Mouse (Mus musculus) cerebral cortex, adult 2 months (tissue): ENCODE measurements around the gene Dlgap3.

Source experiments
- WGBS: fragments of 180-500 bp; shearing (Covaris S2); methylation state at CpG from one replicate; pipeline ENCODE4 v1.1.7; 2018; 5-methylcytosine and 5-hydroxymethylcytosine counted together

Gene Dlgap3

GRCm38 (mm10) chr4:127215799-127216198, 46.8 kb downstream of the Dlgap3 start:
- WGBS, result 49% methylated on average over 5 of the region's 9 CpGs

DNA sequence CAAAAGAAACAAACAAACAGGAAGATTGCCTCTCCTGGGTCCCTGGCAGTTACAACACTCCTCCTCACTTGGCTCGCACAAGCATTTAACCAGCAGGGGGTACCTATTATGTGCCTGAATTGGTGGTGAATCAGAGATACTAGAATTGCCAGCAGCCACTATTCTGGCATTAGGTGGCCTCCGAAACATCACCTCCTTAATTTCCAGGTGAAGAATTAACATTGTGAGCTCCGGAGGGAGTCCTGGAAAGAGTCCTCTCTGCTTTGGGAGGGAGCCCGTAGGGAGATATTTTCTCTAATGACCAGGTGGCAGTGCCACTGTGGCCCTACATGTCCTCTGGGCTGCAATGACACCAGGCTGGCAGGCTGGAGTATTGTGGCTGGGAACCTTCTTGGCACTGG, 47.2 kb downstream of the Dlgap3 start:
- 65% methylated on average over 4 of the region's 4 CpGs for WGBS

DNA sequence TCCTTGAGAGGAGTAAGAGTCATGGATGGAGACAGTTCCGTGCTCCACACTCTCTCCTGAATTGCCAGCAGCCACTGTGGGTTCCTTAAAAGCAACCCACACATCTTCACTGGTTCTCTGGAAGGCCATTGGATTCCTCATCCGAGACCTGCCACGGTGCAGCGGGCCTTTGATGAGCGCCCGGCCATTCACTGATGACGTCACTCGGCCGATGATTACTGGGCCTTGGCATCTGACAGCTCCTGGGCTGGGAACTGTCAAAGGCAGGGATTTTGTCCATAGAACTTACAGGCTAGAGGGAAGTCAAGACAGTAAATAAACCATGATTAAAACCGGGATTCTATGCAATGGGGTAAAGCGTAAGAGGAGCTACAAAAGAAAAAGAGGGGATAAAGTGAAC, 48.0 kb downstream of the Dlgap3 start:
- WGBS, result 49% methylated on average over 11 of the region's 11 CpGs

GRCm38 (mm10) chr4:127223291-127223690, 54.3 kb downstream of the Dlgap3 start:
- 47% methylated on average over 10 of the region's 10 CpGs for WGBS

GRCm38 (mm10) chr4:127223755-127224154, 54.8 kb downstream of the Dlgap3 start:
- 55% methylated on average over 4 of the region's 4 CpGs for WGBS

DNA sequence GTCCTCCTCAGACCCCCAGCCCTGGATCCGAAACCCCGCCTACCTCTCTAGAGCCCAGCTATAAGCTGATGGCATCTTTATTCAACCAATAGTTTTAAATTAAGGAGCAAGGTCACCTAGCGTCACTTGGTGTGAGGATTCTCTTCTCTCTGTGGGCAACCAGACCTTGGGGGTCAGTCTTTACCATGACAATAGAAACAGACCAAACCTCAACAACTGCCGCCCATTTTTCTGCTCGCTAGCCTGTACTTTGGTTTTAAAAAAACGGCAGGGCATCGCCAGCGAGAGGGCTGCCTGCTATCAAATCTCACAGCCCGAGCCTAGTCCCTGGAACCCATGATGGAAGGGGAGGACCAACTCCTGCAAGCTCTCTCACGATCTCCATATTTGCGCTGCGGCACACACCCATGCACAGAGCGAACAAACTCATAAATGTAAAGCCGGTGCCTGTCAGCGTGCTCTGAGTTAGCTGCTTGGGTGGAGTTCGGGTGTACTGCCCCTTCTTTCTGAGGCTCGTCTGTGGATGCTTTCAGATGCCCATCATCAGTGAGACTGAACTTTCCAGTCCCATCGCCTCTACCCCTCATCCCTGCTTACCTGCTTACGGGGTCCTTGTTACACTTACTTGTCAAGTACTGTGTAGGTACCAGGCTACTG, 55.6 kb downstream of the Dlgap3 start:
- 42% methylated on average over 19 of the region's 19 CpGs for WGBS

GRCm38 (mm10) chr4:127226067-127226466, 57.1 kb downstream of the Dlgap3 start:
- WGBS, result 20% methylated on average over 4 of the region's 4 CpGs

GRCm38 (mm10) chr4:127227051-127227673, 58.2 kb downstream of the Dlgap3 start:
- WGBS, result 43% methylated on average over 17 of the region's 17 CpGs

GRCm38 (mm10) chr4:127232028-127232427, 63.0 kb downstream of the Dlgap3 start:
- WGBS, result 12% methylated on average over 6 of the region's 6 CpGs

GRCm38 (mm10) chr4:127232551-127232950, 63.5 kb downstream of the Dlgap3 start:
- 27% methylated on average over 5 of the region's 5 CpGs for WGBS

GRCm38 (mm10) chr4:127233416-127234125, 64.6 kb downstream of the Dlgap3 start:
- 79% methylated on average over 40 of the region's 40 CpGs for WGBS

GRCm38 (mm10) chr4:127235742-127236487, 66.9 kb downstream of the Dlgap3 start:
- 4% methylated on average over 67 of the region's 67 CpGs for WGBS

- 12% methylated on average over 14 of the region's 14 CpGs for WGBS
These were observed 67.6 kb downstream of the Dlgap3 start for GRCm38 (mm10) chr4:127236631-127237030.

DNA sequence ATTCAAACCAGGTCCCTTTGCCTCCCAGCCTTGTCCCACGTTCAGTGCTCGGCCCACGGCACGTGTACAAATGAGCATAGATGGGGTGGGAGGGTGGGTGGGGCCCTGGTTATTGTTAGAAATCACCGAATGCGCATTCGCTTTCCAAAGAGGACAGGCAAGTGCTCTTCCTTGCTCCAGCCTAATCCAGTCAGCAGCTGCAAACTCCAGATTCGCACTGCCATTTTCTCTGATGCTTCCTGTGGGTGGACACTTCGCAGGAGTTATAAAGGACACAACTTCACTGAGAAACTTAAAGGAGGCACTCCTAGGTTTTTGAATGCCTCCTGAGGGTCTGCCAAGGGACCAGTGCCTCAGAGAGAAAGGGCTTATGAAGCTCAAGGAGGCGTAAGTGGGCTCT, 68.3 kb downstream of the Dlgap3 start:
- WGBS, result 46% methylated on average over 10 of the region's 10 CpGs

DNA sequence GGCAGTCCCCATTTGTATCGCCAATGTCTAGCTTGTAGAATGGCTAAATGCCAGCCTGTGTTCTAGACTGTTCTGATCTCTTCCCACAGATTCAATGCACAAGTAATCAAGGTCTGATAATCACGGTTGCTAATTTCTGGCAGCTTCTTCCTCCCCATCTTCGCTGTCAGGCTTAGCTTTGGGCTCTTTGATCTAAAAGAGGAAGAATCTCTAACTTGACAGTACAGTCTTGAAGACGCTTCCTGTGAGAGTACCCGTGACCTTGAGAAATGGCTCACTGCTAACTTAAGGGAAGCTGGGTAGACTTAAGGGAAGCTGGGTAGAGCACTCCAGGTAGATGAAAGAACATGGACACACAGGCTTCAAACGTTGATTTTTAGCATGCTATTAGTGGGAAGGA, 73.7 kb downstream of the Dlgap3 start:
- 47% methylated on average over 6 of the region's 6 CpGs for WGBS

GRCm38 (mm10) chr4:127243552-127243951, 74.5 kb downstream of the Dlgap3 start, which contains the start of gene Smim12:
Gene Smim12, plus strand, starts transcription at chr4:127243784.
- WGBS, result 0% methylated on average over 29 of the region's 29 CpGs

DNA sequence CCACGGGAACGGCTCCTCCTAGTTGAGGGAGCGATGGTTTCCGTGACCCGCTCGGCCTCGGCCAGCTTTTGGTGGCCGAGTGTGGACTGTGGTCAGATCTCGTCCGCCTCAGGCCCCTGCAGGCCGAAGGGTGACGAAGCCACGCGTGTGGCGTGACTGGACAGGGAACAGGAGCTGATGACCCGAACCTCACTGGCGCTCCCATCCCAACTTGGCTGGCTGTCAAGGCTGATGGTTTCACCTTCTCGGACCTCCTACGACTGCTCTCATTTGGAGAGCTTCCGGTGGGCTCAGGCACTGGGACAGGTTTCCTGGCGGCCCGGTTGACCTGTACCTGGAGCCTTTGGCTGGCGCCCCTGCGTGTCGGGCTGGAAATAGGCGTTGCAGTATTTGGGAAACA, 74.9 kb downstream of the Dlgap3 start:
- under 1% methylated on average over 26 of the region's 26 CpGs for WGBS

GRCm38 (mm10) chr4:127249701-127250349, 80.8 kb downstream of the Dlgap3 start:
- WGBS, result under 1% methylated on average over 5 of the region's 5 CpGs

DNA sequence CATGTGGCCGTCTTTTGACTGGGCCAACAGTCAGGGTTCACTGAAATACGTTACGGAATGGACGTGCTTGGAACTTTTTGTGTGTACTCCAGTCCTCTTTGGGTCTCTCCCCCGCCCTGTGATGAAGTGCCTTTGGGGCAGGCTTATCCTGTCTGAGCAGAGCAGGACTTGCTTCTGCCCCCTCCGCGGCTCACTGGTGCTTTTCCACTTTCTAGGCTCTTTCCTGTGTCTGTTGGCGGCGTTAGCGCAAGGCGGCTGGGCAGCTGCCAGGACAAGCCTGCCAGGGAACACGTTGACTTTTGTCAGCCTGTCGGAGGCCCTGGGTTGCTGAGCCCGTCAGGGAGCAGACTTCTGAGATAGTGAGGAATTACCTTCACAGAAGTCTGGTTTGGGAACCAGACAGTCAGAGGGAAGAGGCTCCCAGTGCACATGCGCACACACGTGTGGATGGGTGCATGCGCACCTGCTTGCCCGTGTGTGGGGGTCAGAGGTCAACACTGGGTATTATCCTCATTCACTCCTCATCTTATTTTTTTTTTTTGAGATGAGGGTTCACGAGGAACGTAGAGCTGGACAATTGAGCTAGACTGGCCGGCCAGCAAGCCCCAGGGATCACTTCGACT, 83.1 kb downstream of the Dlgap3 start:
- WGBS, result 37% methylated on average over 22 of the region's 22 CpGs

DNA sequence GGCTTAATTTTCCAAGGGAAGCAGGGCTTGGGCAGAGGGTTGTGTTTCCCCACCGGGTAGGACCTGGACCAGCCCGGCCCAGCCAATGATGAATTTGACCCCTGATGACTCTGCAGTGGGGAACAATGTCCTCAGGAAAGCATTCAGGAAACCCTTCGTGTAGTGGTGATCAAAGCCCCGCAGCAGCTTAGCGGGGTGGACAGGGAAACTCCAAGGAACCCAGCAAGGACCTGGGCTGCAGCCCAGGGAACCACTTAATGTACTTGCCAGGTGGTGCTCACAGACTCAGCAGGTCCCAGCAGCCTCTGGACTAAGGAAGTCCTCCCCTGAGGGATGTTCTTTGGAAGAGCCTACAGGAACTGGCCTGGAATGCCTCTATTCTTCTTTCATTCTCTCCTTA, 87.7 kb downstream of the Dlgap3 start:
- WGBS, result 67% methylated on average over 5 of the region's 5 CpGs
